Mouse (Mus musculus) 3134 (cell line): Measurements from ENCODE around the gene Myo18b.

Source experiments
- DNase-seq: peaks from one replicate; pipeline ENCODE4 v3.0.0-alpha.2; 2011; ENCODE audit warnings: low spot score; ENCODE audit not compliant: insufficient read length; ENCODE audit errors: extremely low read depth

The Myo18b gene

DNA sequence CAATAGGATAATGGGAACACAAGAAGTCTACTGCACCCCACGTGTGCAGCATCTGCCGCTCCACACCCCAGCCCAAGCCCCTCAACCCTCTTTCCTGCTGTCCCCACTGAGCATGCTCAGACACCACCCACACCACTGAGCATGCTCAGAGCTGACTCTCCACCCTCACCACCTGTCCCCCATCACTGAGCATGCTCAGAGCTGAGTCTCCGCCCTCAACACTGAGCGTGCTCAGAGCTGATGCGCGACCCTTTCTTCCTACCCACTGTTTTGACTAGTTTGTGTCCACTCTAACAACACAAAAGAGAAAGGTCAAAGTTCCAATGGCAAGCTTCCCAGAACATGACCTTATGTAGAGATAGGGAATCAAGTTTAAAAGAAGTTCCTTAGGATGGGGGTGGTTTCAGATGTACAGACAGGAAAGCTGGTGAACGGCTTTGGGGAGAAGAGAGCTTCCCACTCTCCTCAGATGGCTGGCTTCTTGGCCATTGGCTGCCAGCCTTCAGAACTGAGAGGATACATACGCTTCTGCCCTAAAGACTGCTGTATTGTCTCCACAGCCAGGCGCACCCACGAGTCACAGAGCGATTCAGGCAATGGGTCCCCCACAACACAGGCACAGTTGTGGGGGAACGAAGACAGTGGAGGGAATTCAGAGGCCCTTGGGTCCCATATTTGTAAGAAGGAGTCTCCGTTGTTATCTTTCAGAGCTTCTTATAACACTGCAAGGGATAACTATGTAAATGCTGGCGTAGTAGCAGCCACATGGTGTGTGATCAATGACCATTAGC, 209.7 kb downstream of the Myo18b start:
- DNase-seq = no peak

DNA sequence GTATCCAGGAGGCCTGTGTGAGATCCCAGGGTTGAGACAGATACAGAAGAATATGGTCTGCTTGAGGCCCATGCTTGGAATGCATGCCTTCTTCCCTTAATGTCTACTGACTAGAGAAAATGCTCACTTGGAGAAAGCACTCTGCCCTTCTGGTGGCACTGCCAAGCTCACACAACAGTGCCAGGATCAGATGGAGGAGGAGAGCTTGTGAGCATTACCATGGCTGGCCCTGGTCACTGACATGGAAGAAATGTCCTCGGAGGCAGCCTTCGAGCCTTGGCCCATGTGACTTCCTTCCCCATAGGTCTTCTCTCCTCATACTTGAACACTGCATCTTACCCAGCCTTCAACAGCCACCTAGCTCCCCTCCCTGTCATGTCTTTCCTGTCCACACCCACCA, 216.9 kb downstream of the Myo18b start:
- no peak for DNase-seq

DNA sequence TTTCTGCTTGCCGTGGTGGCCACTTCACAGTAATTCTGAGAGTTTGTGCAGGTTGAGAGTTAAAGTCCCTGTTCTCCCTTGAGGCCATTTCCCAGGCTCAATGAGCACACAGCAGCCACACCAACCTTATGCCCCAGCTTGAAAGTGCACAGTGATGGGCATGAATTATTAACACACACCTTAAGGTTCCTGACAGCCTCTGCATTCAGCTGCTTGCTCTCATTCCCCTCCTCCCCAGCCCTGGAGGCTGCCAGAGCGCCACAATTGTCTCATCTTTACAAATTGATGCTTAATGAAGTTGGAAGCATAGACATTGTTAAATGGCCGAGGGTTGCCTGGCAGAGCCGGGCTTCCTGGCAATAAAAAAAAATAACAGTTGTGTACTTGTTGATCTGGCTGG, 218.0 kb downstream of the Myo18b start:
- DNase-seq = no peak

DNA sequence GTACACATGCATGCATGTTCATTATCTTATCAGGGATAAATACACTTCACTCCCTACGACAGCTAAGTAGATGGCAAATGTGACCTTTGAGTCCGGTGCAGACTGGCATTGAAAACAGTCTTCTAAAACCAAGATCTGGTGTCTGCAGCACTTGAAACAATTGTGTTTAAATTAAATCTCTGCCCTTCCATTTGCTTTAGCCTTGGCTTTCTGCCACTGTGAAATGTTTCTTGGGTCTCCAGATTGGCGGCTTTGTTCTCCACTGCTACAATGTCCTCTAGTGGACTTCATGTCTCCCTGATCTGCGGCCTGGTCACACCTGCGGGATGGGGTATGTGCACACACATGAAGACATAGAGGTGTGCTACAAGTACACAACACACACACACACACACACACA, 221.4 kb downstream of the Myo18b start:
- DNase-seq = no peak

DNA sequence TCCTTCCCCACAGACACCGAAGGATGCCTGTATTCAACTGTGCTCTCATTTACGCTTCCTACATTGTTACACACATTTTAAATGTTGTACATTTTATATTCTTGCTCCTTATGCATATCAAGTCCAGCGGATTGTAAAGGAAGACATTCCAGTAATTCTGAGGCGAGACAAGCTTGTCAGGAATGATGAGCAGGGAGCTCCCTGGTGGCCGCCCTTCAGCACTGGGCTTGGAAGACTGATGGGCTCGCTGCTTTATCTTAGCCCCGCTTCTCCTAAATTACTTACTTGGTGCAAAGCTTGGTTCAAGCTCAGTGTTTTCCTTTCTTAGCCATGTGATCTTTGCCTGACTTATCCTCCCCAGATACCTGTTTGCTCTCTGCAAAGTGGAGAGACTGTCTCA, 223.7 kb downstream of the Myo18b start:
- no peak for DNase-seq

GRCm38 (mm10) chr5:112671961-112672360, 224.2 kb downstream of the Myo18b start:
- DNase-seq = peak; percentile 51

- no peak for DNase-seq
Measured at GRCm38 (mm10) chr5:112667153-112667552, 229.0 kb downstream of the Myo18b start.

GRCm38 (mm10) chr5:112665661-112666060, 230.5 kb downstream of the Myo18b start:
- DNase-seq = no peak

- DNase-seq = no peak
Measured at GRCm38 (mm10) chr5:112663701-112664100, 232.5 kb downstream of the Myo18b start.

GRCm38 (mm10) chr5:112660924-112661431, 235.2 kb downstream of the Myo18b start:
- DNase-seq = no peak

DNA sequence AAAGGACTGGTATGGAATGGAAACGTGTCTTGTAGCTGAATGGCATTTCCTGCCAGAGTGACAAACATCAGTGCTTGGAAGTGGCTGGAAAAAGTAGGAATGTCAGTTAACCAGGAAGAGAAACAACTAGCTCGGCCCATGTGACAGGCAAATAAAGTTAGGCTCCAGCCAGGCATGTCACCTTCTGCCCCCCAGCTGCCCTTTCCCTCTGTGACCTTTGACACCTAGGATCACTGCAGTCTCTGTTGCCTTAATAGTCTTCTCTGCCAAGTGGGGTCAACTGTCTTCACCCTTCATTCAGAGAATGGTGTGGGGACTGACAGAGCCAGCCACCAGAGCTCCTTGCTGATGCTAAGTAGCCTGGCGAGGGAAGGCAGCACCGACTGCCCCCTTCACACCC, 236.9 kb downstream of the Myo18b start:
- no peak for DNase-seq

- no peak for DNase-seq
Measured at GRCm38 (mm10) chr5:112656811-112657210, 239.4 kb downstream of the Myo18b start.

DNA sequence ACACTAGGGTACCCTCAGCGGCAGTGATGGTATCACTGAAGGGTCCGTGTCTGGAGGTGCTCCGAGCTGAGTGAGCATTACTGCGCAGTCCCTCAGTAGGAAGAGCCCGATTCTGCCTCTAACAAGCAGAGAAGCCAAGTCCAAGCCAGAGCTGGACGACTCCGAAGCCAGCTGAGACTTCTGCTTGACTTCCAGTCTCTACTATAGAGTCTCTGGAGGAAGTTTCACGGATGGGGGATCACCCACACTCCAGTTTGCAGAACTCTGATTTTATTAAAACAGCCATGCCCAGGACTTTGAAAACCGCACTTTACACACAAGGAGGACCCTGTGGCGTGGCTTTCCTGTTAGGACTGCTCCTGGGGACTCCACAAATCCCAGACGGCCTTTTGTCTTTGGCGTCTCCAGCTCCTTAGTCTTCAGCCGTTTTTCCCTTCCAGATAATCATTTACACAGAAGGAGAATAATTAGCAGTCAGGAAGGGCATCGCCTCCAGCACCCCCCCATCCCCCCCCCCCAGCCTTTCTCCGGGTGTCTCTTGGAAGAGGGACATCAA, 240.1 kb downstream of the Myo18b start:
- no peak for DNase-seq

GRCm38 (mm10) chr5:112655529-112655928, 240.6 kb downstream of the Myo18b start:
- no peak for DNase-seq

- no peak for DNase-seq
Measured at GRCm38 (mm10) chr5:112652036-112652435, 244.1 kb downstream of the Myo18b start.

- DNase-seq = no peak
Measured at GRCm38 (mm10) chr5:112649164-112649702, 246.9 kb downstream of the Myo18b start.

- no peak for DNase-seq
Measured at GRCm38 (mm10) chr5:112646871-112647270, 249.3 kb downstream of the Myo18b start.

DNA sequence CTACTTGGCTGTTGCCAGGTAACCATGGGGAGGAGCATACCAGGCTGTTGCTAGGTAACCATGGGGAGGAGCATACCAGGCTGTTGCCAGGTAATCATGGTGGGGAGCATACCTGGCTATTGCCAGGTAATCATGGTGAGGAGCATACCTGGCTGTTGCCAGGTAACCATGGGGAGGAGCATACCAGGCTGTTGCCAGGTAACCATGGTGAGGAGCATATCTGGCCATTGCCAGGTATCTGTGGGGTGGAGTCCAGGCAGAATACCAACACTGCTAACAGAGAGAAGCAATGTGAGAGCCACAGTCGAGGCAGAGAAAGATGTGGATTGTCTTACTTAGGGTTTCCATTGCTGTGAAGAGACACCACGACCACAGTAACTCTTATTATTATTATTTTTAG, 250.6 kb downstream of the Myo18b start:
- no peak for DNase-seq

DNA sequence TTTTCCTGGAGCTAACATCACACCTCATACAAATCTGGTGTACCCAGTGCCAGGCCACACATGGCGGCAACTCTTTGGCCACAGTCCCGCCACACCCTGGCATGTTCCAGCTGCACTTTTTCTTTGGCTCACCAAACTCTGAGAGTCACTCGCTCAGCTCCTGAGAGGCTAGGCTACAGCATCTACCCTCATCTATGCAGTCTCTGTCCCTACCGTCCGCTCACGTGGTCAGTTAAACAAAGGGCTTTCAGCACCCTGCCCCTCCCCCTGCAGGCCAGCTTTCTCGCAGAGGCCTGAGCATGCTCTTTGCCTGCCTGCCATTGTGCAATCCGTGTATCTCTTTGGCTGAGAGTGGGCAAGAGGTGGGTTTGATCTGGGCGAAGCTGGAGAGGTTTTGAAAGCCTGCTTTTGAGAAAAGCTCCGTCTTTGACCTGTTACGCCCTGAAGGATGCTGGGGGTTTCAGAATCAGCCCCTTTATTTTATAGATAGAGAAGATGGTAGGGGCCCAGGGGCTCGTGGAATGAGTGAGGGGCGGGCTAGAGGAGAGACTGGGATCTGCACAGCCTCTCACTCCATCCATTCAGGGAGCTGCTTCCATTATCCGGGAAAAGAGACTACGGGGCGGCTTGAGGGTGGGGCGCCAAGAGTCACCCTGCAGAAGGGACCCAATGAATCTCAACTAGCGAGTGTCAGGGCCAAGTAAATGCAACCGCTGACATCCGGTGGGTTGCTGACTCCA, 252.5 kb downstream of the Myo18b start:
- peak; percentile 31 for DNase-seq

GRCm38 (mm10) chr5:112642731-112643130, 253.4 kb downstream of the Myo18b start:
- no peak for DNase-seq

DNA sequence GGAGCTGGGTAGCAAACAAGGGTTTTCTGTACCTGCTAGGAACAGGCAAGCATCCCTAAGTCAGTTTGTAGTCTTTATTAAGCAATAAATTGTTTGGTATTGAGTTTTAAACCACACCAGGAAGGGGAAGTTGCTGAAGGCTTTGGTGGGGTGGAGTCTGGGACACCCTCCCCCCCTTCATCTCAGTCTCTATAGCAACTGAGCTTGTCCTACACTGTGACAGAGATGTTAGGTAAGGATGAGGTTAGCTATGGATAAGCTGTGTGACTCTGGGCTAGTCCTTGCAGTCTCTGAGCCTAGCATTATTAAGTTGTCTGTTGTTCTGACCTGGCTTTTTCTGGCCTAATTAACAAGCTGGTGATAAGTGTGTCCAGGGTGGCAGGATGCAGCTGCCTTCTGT, 254.4 kb downstream of the Myo18b start:
- DNase-seq = no peak
